Comparison of ENCODE assay signal across 8 mouse cellular contexts in genomic region chr5:135877831-135878231, GRCm38 (mm10). TPM values are rescaled to one million over a fixed set of nuclear protein-coding genes. Genes with fewer than 3 reads are reported as not detected.
DNase-seq lines count a peak whose midpoint lies in the region; ATAC-seq and TF ChIP-seq lines count a peak whose summit lies in the region.

No protein-coding gene starts in this region.

- DNase-seq in right cerebral cortex, adult 2 months (ENCODE audit: low spot score in 2 of 2): peak; percentile 52 to 58
- DNase-seq in right cerebral cortex, postnatal 25 days: no peak
- DNase-seq in c-Kit-positive CD71-positive TER-119-negative erythroid progenitor cells, embryonic 14.5 days (ENCODE audit: low read depth): peak; percentile 29
- DNase-seq in gastrocnemius, adult 2 months: peak; percentile 70
- peak; percentile 85 for DNase-seq in hindbrain, postnatal 0 days (ENCODE audit: low spot score)
- DNase-seq in naive thymus-derived CD4-positive, alpha-beta T cell, adult 2 months (ENCODE audit: low read depth): peak; percentile 67

- H3K4me1 ChIP-seq in hindbrain, postnatal 0 days (ENCODE audit: insufficient read depth, low read length): 0 out of 2 replicates have a peak, but pooled peaks cover 4% of the 10 kb centered on the region
- peaks cover 19% of the 10 kb centered on the region for H3K4me1 ChIP-seq in liver, embryonic 12.5 days

- peak overlapping the region; percentile 86 for H3K27ac ChIP-seq in gastrocnemius, adult 2 months
- no peak overlapping the region for H3K27ac ChIP-seq in hindbrain, postnatal 0 days
- H3K27ac ChIP-seq in liver, embryonic 12.5 days: no peak overlapping the region

- H3K9me3 ChIP-seq in hindbrain, postnatal 0 days (ENCODE audit: low read length): no peaks in the 10 kb centered on the region
- no peaks in the 10 kb centered on the region for H3K9me3 ChIP-seq in liver, embryonic 12.5 days (replicated peaks)

- H3K36me3 ChIP-seq in hindbrain, postnatal 0 days (ENCODE audit: insufficient read depth, low read length): no peaks in the 10 kb centered on the region
- no peaks in the 10 kb centered on the region for H3K36me3 ChIP-seq in liver, embryonic 12.5 days

- peak overlapping the region; percentile 40; the same call in 1 of the 2 replicates for H3K9ac ChIP-seq in hindbrain, postnatal 0 days (replicated peaks; ENCODE audit: low read length)
- H3K9ac ChIP-seq in liver, embryonic 12.5 days: no peak overlapping the region

- peak; percentile 58; the same call in 1 of the 2 replicates for ATAC-seq in hindbrain, postnatal 0 days
- ATAC-seq in liver, embryonic 12.5 days: no peak
- no peak for ATAC-seq in monocyte, adult 5-6 weeks (replicated peaks; ENCODE audit: insufficient number of reproducible peaks, low FRiP score, low TSS enrichment, poor library complexity, severe bottlenecking)

- intact Hi-C loops in gastrocnemius, adult 2 months (cut with DNase I): loop anchor here (5.0 kb wide), 1 partner anchor 184 kb away; no protein-coding TSS in a partner anchor

- peak overlapping the region; percentile 68 for H3K4me3 ChIP-seq in gastrocnemius, adult 2 months
- peak overlapping the region; percentile 29 for H3K4me3 ChIP-seq in hindbrain, postnatal 0 days (ENCODE audit: low read length)
- peak overlapping the region; percentile 31 for H3K4me3 ChIP-seq in liver, embryonic 12.5 days

- peak; percentile 79 for TF ChIP-seq CTCF in gastrocnemius, adult 2 months (IDR thresholded peaks at IDR 0.05)
- peak; percentile 75 for TF ChIP-seq CTCF in hindbrain, postnatal 0 days (IDR thresholded peaks at IDR 0.05; ENCODE audit: low read depth)

- no peaks in the 10 kb centered on the region for H3K27me3 ChIP-seq in hindbrain, postnatal 0 days (ENCODE audit: insufficient read depth, low read length)
- peaks cover 41% of the 10 kb centered on the region for H3K27me3 ChIP-seq in liver, embryonic 12.5 days (replicated peaks)

- under 1% methylated on average over 16 of the region's 16 CpGs for WGBS in hindbrain, postnatal 0 days
- WGBS in liver, embryonic 12.5 days (ENCODE audit: insufficient replicate concordance): 2% methylated on average over 16 of the region's 16 CpGs

- peak overlapping the region; percentile 61 for H3K4me2 ChIP-seq in hindbrain, postnatal 0 days (ENCODE audit: low read depth, low read length)
- H3K4me2 ChIP-seq in liver, embryonic 12.5 days: peak overlapping the region; percentile 62

RNA-seq across cellular contexts. Expression of gene Hspb1, which starts 9.9 kb away (rescaled TPM):
- 100 to 1,000 TPM; 253 to 325 TPM for total RNA-seq in gastrocnemius, adult 2 months (2021)
- 29.4 and 29.6 TPM in 2 replicates for total RNA-seq in hindbrain, postnatal 0 days (2014; rRNA removed)
- polyA plus RNA-seq in hindbrain, postnatal 0 days (2015; fragmentation: Nextera tagmentation; extraction: Ambion mirVana): 28.0 and 30.0 TPM in 2 replicates
- 7.4 TPM in 2 replicates for polyA plus RNA-seq in liver, embryonic 12.5 days (2016; fragmentation: Nextera tagmentation; extraction: Ambion mirVana)
- 1.9 TPM in 1 of 3 replicates, not detected in the others for total RNA-seq in monocyte, adult 5-6 weeks (2017)

RNA-seq across cellular contexts. Expression of gene Ywhag, which starts 56.6 kb away (rescaled TPM):
- 100 to 1,000 TPM; 289 to 303 TPM for total RNA-seq in gastrocnemius, adult 2 months (2021)
- total RNA-seq in hindbrain, postnatal 0 days (2014; rRNA removed): 334 and 336 TPM in 2 replicates
- polyA plus RNA-seq in hindbrain, postnatal 0 days (2015; fragmentation: Nextera tagmentation; extraction: Ambion mirVana): 734 and 782 TPM in 2 replicates
- polyA plus RNA-seq in liver, embryonic 12.5 days (2016; fragmentation: Nextera tagmentation; extraction: Ambion mirVana): 121 and 128 TPM in 2 replicates
- 86.4 to 119 TPM (median 100 TPM) in 3 replicates for total RNA-seq in monocyte, adult 5-6 weeks (2017)

Comparison
In these comparisons a context has a peak if more than half of its experiments do, and no peak if none do; other contexts are left out.
1. RNA of gene Hspb1, which starts 9.9 kb away (total RNA-seq): 253 to 325 TPM in gastrocnemius, adult 2 months and 29.4 to 29.6 TPM in hindbrain, postnatal 0 days; 1.9 TPM in monocyte, adult 5-6 weeks; every median in the first group is over 10 times any median in the second.
2. Peak in every context shown above with its lines, with median percentiles within 50 percentile points of each other: H3K4me3 ChIP-seq.